Mouse (Mus musculus) limb, embryonic 15.5 days (tissue): ENCODE results near the gene Dhrs7. TPM values are rescaled to one million over a fixed set of nuclear protein-coding genes. Genes with fewer than 3 reads are reported as not detected.

ENCODE experiments used
- ATAC-seq: fragments of 200-750 bp; cut with Nextera tagmentation; 2 replicates; pipeline ENCODE4 v1.8.0; 2017; ENCODE audit warnings: low read depth, moderate TSS enrichment; ENCODE audit not compliant: insufficient number of reproducible peaks, low FRiP score, low TSS enrichment
- H3K27ac ChIP-seq: fragments of 300-500 bp; sonication (generic); 2 replicates; pipeline ENCODE4 v1.5.1; 2015; ENCODE audit warnings: moderate library complexity, mild to moderate bottlenecking, inconsistent platforms
- H3K27me3 ChIP-seq: fragments of 300-500 bp; sonication (generic); 2 replicates; pipeline ENCODE4 v1.6.1; 2015; ENCODE audit warnings: inconsistent platforms
- H3K36me3 ChIP-seq: fragments of 300-500 bp; sonication (generic); 2 replicates; pipeline ENCODE4 v1.6.1; 2015; ENCODE audit warnings: inconsistent platforms
- H3K4me1 ChIP-seq: fragments of 300-500 bp; sonication (generic); 2 replicates; pipeline ENCODE4 v1.6.1; 2015; ENCODE audit warnings: inconsistent platforms
- H3K4me2 ChIP-seq: fragments of 300-500 bp; sonication (generic); 2 replicates; pipeline ENCODE4 v1.6.1; 2015; ENCODE audit warnings: mild to moderate bottlenecking, inconsistent platforms
- H3K4me3 ChIP-seq: fragments of 300-500 bp; sonication (generic); 2 replicates; pipeline ENCODE4 v1.5.1; 2015; ENCODE audit warnings: mild to moderate bottlenecking, inconsistent platforms
- H3K9ac ChIP-seq: fragments of 300-500 bp; sonication (generic); 2 replicates; pipeline ENCODE4 v1.6.1; 2015; ENCODE audit warnings: inconsistent platforms
- H3K9me3 ChIP-seq: fragments of 300-500 bp; sonication (generic); 2 replicates; pipeline ENCODE4 v1.6.1; 2016; ENCODE audit warnings: inconsistent platforms
- WGBS: fragments of 180-500 bp; shearing (Covaris S2); methylation state at CpG from one replicate; pipeline ENCODE4 v1.1.7; 2015; 5-methylcytosine and 5-hydroxymethylcytosine counted together
- polyA plus RNA-seq: library from polyadenylated mRNA; unstranded; fragments of >200 nt; fragmentation: Nextera tagmentation; extraction: Ambion mirVana; gene quantifications from 2 replicates; pipeline ENCODE4 v1.2.1, GENCODE M21; 2015

The Dhrs7 gene
- polyA plus RNA-seq, 1 experiment from 2014 or later = 60.0 TPM

DNA sequence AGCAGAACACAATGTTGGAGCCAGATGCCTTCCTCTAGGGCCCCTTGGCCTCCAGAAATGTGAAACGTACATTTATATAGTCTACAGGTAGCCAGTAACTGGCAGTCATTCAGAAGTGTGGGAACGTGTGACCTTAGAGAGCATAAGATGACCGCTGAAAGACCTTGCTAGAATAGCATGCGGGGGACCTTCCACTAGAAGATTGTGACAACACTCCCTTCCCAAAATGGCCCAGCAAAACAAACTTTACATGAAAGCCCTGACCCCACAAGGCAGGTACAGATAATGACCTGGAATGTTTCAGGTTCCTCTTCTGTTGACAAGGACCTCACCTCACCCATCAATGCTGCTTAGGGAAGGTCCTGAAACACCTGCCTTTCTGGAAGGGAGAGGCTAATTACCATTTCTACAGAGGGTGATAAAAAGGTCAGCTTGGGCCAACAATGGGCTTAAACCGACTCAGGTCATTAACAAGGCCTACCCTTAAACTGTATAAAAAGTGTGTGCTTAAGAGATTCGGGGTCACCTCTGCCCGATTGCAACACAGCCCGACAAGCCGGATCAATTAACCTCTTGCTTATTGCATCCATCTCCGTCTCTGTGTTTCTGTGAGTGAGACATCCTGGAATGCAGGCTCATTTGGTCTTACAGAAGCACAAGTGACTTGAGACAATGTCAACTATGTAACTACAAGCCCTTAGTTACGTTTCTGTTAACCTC is 14.9 kb downstream of the Dhrs7 start, which contains the start of gene Gm4756:
Gm4756 (minus strand) TSS at position 51 of the 720 bp plus-strand sequence.
- no peak for ATAC-seq
- H3K36me3 ChIP-seq = peaks cover 5% of the 10 kb centered on the region; the same call in 1 of the 2 replicates
- no peak within 1 kb of the TSS for H3K9ac ChIP-seq
- H3K4me3 ChIP-seq = no peak within 1 kb of the TSS
- H3K27me3 ChIP-seq = no peaks in the 10 kb centered on the region
- no peaks in the 10 kb centered on the region for H3K9me3 ChIP-seq
- no peak within 1 kb of the TSS for H3K4me2 ChIP-seq
- H3K4me1 ChIP-seq = no peaks in the 10 kb centered on the region
- H3K27ac ChIP-seq = no peak within 1 kb of the TSS
- 60% methylated on average over 11 of the region's 11 CpGs for WGBS

GRCm38 (mm10) chr12:72648921-72649320 is 15.8 kb downstream of the Dhrs7 start:
- WGBS = 87% methylated on average over 14 of the region's 14 CpGs
- Histone ChIP-seq H3K36me3 (peaks cover 5% of the 10 kb centered on the region; the same call in 1 of the 2 replicates), H3K4me2 (no peak overlapping the region)

DNA sequence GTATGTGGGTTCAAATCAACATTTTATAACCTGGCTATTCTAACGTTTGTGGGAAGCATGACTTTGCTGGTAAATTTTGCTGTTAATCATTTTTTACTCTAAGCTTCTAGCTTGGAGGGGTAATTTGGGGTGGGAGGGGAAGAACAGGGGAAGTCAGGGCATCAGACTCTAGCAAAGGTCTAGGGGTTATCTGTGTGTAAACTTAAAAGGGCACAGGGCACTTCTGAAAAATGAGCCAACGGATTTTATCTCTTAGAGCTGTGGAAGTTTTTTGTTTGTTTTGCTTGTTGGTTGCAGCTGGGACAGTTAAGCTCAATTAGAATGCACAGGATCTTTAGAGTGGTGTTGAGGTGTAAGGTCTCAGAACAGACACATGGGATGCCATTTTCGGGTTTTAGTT is 26.7 kb downstream of the Dhrs7 start:
- Histone ChIP-seq H3K4me3 (no peak overlapping the region), H3K27me3 (no peaks in the 10 kb centered on the region), H3K27ac (no peak overlapping the region), H3K4me2 (no peak overlapping the region), H3K4me1 (no peaks in the 10 kb centered on the region), H3K9me3 (no peaks in the 10 kb centered on the region), H3K9ac (no peak overlapping the region), H3K36me3 (no peaks in the 10 kb centered on the region)
- WGBS = 77% methylated on average over 3 of the region's 3 CpGs
- no peak for ATAC-seq

More at GRCm38 (mm10) chr12:72648921-72649320, 15.8 kb downstream of the Dhrs7 start:
- Histone ChIP-seq H3K4me3 (no peak overlapping the region), H3K27ac (no peak overlapping the region), H3K9me3 (no peaks in the 10 kb centered on the region), H3K4me1 (no peaks in the 10 kb centered on the region), H3K27me3 (no peaks in the 10 kb centered on the region), H3K9ac (no peak overlapping the region)
- no peak for ATAC-seq

DNA sequence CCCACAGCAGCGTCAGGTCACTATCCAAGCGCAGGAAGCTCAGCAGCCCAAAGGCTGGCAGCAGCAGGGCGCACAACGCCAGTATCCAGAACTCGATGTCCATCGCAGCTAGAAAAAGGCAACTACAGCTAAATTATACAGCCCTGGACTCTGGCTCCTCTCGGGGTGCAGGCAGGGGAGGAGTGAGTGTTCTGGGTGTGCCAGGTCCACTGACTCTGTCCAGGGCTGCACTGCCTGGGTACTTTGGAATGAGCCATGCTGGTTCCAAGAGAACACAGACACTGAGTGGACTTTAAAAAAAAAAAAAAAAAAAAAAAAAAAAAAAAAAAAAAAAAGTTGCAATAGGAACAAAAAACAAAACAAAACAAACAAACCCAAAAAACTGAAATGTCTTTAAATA is 36.0 kb downstream of the Dhrs7 start:
- H3K4me2 ChIP-seq = no peak overlapping the region
- no peak overlapping the region for H3K9ac ChIP-seq
- H3K4me3 ChIP-seq = no peak overlapping the region
- no peaks in the 10 kb centered on the region for H3K27me3 ChIP-seq
- WGBS = 91% methylated on average over 7 of the region's 7 CpGs
- no peaks in the 10 kb centered on the region for H3K36me3 ChIP-seq
- no peaks in the 10 kb centered on the region for H3K4me1 ChIP-seq
- no peak overlapping the region for H3K27ac ChIP-seq
- no peak for ATAC-seq
- no peaks in the 10 kb centered on the region for H3K9me3 ChIP-seq

- Histone ChIP-seq H3K9ac (no peak overlapping the region), H3K27me3 (no peaks in the 10 kb centered on the region), H3K27ac (no peak overlapping the region), H3K4me2 (no peak overlapping the region), H3K9me3 (no peaks in the 10 kb centered on the region), H3K4me3 (no peak overlapping the region), H3K36me3 (no peaks in the 10 kb centered on the region), H3K4me1 (no peaks in the 10 kb centered on the region)
- ATAC-seq = no peak
- WGBS = 75% methylated on average over 5 of the region's 5 CpGs
These were observed 41.7 kb downstream of the Dhrs7 start for GRCm38 (mm10) chr12:72622853-72623496.

DNA sequence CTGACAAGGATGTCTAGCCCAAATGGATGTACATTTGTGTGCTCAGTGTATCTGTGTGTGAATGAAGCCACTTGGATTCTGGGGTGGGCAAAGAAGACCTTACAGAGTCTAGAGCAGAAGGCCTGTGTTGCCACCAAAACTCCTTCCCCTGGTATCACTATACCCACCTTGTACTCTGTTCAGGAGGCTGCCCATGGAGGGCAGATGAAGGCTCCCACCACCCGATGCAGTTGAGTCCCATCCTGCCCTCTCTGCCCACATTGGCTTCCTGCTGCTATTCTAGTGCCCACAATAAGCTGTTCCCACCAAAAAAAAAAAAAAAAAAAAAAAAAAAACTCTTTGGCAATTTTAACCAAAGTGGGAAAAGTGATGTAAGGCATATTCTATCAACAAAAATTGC is 43.3 kb downstream of the Dhrs7 start:
- H3K27ac ChIP-seq = no peak overlapping the region
- 100% methylated on average over 1 of the region's 1 CpGs for WGBS
- no peaks in the 10 kb centered on the region for H3K36me3 ChIP-seq
- no peaks in the 10 kb centered on the region for H3K4me1 ChIP-seq
- H3K9ac ChIP-seq = no peak overlapping the region
- no peaks in the 10 kb centered on the region for H3K9me3 ChIP-seq
- no peak overlapping the region for H3K4me2 ChIP-seq
- H3K27me3 ChIP-seq = no peaks in the 10 kb centered on the region
- ATAC-seq = no peak
- H3K4me3 ChIP-seq = no peak overlapping the region

GRCm38 (mm10) chr12:72620856-72621255 is 43.9 kb downstream of the Dhrs7 start:
- Histone ChIP-seq H3K4me2 (no peak overlapping the region), H3K9ac (no peak overlapping the region), H3K36me3 (no peaks in the 10 kb centered on the region), H3K27ac (no peak overlapping the region), H3K27me3 (no peaks in the 10 kb centered on the region), H3K4me1 (no peaks in the 10 kb centered on the region), H3K9me3 (no peaks in the 10 kb centered on the region), H3K4me3 (no peak overlapping the region)
- WGBS = 90% methylated on average over 7 of the region's 7 CpGs
- ATAC-seq = no peak

DNA sequence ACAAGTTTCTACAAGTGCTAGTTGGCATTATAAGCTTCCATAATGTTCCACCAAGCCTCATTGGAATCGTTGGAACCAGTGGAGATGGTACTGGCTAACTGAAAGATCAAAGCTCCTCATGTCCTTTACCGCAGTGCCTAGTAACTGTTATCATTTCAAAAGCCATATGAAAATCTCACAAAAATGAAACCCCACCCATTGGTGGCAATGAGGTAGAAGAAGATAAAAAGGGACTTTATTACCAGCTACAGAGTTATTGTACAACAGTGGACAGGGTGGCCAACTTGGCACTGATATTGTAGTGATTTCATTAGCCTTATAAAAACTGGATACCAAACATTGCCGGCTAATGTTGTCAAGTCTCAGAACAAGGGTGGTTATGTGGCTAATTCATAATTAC is 52.7 kb downstream of the Dhrs7 start:
- Histone ChIP-seq H3K36me3 (no peaks in the 10 kb centered on the region), H3K4me2 (no peak overlapping the region), H3K9ac (no peak overlapping the region), H3K9me3 (no peaks in the 10 kb centered on the region), H3K4me1 (no peaks in the 10 kb centered on the region), H3K27me3 (no peaks in the 10 kb centered on the region), H3K4me3 (no peak overlapping the region), H3K27ac (no peak overlapping the region)
- no peak for ATAC-seq
- 85% methylated on average over 3 of the region's 3 CpGs for WGBS

Other genes with a start within 250 kb of the Dhrs7 start
- gene Lrrc9, start 223.0 kb downstream of the Dhrs7 start, polyA plus RNA-seq = 0.18 and 0.52 TPM in 2 replicates
- gene Pcnx4, start 128.5 kb downstream of the Dhrs7 start, polyA plus RNA-seq = 11.6 and 12.9 TPM in 2 replicates
- not detected in 2 replicates for gene Gm4756, start 15.2 kb downstream of the Dhrs7 start, polyA plus RNA-seq
- 38.7 and 44.4 TPM in 2 replicates for gene Ppm1a, start 92.5 kb upstream of the Dhrs7 start, polyA plus RNA-seq